Mouse (Mus musculus) mouse embryonic stem cell (cell line): ENCODE data around the gene Skint10.

Experiments used
- in situ Hi-C, 2 experiments: fragments of 300-500 bp; cut with MboI; formaldehyde crosslinking; loops; 1 replicate in 1 of 2; 3 replicates in 1 of 2; pipeline ENCODE4 v1.14.3; 2019 to 2020; ENCODE audit warnings: low sequenced_read_pairs in 2 of 2, low pct_unique_long_range_greater_than_20kb in 1 of 2, mixed read lengths in 1 of 2; ENCODE audit not compliant: unreplicated experiment in 1 of 2

The Skint10 gene

DNA sequence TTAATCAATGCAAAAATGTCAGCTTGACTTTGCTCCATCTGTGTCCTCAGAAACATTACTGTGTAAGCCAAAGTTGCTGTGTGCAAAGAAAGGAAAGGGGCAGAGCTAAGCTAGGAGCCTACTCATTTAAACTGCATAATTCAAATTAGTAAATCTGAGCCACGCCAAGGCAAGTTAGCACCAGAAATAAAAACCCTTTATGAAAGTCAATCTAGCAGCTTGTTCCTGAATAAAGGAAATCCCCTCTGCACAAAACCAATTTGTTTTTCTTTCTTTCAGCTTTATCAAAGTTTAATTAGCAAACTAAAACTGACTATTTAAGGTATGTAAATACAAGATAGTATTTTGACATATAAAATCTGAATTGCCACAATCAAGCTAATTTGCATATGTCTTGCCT lies at the start of gene Skint10:
Skint10 (minus strand) TSS at position 101 of the 400 bp plus-strand sequence.
- in situ Hi-C loops: loop anchor here in 1 of 2 experiments (25.0 kb wide), 1 partner anchor 1538 kb away; no protein-coding TSS in a partner anchor

DNA sequence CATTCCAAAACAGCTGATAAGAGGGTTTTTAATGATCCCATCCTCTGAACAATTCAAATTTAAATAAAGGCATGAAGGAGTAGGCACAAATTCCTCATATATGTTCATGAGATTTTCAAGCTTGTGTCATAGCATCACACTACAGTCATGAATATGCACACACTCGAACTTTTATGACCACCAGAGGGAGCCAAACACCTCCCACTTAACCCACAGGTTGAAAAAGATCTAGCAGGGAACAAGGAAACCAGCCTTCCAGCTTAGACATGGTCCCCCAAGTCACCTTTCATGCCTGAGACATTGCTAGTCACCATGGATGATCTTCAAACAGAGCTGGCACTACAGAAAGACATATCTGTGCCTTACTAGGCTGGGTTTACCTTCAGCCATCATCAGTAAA lies 16.0 kb upstream of the Skint10 start:
- in situ Hi-C loops: loop anchor here (10.0 to 25.0 kb wide), 2 partner anchors 664 to 1522 kb away; no protein-coding TSS in a partner anchor
